Mouse (Mus musculus): ENCODE measurements around the gene Map4k1.

- no peak for TF ChIP-seq EP300 (IDR thresholded peaks at IDR 0.05; ENCODE audit: low read depth)
- no peak for TF ChIP-seq CTCF (IDR thresholded peaks at IDR 0.05; ENCODE audit: low read depth)
These were observed 35.4 kb downstream of the Map4k1 start for GRCm38 (mm10) chr7:29017222-29017621.

All from heart, postnatal 0 days (tissue).